Mouse (Mus musculus): ENCODE results near the gene Lmln. TPM values are rescaled to one million over a fixed set of nuclear protein-coding genes. Genes with fewer than 3 reads are reported as not detected.
A peak's percentile ranks its signal among the peaks of the same experiment; 100 is the strongest.
"Not testable (repeated sequence)": the region's sequence is repeated elsewhere in the genome, so short reads cannot be mapped to it uniquely, and the experiment has no call there.

Lmln gene
- total RNA-seq, 2 experiments from 2014 or later: 11.7 to 13.5 TPM

DNA sequence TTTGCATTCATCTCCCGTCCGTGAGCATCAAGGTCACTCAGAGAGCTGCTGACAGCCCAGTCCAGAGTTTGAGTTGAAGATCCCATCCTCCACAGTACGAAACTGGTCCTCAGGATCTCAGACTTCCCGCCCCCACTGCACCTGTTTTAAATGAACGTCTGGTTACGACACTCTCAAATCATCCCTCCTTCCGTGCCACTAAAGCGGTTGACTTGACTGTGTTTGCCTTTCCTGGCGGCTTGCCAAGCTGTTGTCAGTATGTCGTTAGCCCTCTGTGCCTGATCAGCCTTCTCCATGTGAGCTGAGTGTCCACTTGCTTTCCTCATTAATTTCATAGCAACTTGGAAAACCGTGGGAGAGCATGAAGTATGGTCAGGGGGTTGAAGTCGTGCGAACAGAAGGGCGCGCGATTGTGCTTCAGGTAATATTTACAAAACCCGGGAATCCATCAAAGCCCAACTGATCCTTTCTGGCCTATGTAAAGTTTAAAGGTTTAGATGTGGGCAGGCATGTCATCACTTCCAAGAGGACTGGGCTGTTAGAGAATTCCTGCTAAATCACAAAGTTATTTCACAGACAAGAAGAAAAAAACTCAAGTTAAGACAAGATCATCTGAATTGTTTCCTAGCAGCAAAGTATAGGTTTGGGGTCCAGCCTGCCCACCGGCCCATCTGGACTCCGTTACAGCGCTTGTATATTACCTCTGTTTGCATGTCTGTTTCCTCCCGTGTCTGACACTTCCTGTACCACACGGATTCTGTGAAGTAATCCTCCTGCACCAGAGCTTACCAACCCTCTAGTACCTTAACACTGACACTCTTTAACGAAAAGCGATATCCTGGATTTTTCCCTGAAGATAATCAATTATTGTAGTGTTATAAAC, 61.9 kb downstream of the Lmln start:
- DNase-seq (ENCODE audit: low spot score in 2 of 2): no peak
- intact Hi-C loops (cut with DNase I): no loop called here

DNA sequence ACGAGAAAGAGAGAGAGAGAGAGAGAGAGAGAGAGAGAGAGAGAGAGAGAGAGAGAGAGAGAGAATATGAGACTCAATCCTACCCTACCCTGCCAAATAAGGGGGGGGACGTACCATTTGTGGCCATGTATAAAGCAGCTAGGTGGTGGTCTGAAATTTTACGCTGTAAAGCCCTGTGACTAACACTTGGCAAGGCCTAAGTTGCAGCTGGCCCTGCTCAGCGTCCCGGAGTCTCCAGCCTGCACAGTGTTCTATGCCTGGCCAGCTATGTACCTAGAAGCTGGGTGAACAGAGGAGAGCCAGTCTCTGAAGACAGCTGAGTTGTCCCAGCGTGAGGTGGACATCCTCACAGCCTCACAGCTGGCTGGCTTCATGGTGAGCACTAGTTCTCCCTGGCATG, 64.7 kb downstream of the Lmln start:
- DNase-seq (ENCODE audit: low spot score in 2 of 2): no peak
- intact Hi-C loops (cut with DNase I): no loop called here

DNA sequence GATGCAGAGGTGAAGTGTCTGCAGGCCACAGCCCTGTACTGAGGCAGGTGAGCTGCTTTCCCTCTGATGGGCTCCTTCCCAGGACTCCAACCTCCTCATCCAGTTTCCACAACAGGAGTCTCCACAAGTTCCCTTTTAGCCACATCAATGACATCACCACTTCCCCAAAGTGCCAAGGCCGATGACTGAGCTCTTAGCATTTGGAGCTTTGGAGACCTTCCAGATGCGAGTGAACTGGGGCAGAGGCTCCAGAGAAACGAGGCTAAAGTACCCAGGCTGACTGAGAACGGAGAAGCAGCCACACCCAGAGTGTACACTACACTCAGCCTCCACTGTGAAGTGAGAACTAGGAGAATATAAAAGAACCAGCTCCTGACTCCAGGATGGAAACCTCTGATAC, 68.4 kb downstream of the Lmln start:
- intact Hi-C loops (cut with DNase I): no loop called here
- DNase-seq (ENCODE audit: low spot score in 2 of 2): peak in 1 of 2 experiments; percentile 28

DNA sequence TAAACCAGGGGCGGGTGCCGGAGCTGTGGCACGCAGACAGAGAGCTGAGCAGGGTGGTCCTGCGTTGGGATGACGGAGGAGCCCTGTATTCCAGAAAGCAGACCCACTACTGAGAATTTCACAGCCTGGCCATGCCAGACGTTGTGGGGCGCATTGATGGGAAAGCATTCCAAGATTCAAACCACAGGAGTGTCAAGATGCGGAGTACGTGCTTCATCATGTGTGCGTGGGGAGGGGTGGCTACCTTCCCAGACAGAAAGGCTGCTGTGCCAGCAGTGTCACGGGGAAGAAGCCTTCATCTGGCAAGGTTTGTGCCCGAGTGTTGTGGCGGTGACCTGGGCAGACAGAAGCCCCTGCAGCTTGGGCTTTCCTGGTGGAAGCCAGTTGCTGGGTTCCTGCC, 70.9 kb downstream of the Lmln start:
- peak in 1 of 2 experiments; percentile 31 for DNase-seq (ENCODE audit: low spot score in 2 of 2)
- intact Hi-C loops (cut with DNase I): no loop called here

DNA sequence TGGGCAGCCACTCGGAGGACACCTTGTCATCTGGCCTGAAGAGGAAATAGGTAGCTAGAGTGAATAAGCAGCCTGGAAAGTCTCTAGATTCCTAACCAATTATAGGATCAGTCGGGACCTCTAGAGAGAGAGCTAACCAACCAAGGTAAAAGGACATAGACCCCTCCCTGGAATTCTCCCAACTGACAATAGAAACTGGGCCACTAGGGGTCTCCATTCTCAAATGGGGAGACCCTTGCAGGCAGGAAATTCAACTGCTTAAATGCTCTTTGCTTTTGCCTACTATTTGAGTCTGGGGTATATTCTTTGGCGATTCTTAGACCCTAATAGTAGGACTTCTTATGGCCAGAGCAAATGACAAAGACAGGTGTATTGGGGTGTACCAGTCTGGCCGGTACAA, 72.8 kb downstream of the Lmln start:
- intact Hi-C loops (cut with DNase I): no loop called here
- no peak for DNase-seq (ENCODE audit: low spot score in 2 of 2)

DNA sequence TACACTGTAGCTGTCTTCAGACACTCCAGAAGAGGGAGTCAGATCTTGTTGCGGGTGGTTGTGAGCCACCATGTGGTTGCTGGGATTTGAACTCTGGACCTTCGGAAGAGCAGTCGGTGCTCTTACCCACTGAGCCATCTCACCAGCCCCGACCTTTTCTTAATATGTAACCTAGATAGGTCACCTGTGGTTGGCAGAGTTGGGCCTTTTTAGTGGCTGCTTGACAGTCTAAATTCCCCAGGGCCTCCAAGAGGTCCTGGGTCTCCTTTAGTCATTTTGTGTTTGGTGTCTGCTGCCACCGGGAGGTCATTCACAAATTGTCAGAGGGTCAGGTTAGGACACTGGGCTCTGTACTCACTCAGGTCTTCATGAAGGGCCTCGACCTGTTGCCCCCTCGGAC, 76.7 kb downstream of the Lmln start:
- intact Hi-C loops (cut with DNase I); DNase-seq (ENCODE audit: low spot score in 2 of 2): not testable (repeated sequence)

DNA sequence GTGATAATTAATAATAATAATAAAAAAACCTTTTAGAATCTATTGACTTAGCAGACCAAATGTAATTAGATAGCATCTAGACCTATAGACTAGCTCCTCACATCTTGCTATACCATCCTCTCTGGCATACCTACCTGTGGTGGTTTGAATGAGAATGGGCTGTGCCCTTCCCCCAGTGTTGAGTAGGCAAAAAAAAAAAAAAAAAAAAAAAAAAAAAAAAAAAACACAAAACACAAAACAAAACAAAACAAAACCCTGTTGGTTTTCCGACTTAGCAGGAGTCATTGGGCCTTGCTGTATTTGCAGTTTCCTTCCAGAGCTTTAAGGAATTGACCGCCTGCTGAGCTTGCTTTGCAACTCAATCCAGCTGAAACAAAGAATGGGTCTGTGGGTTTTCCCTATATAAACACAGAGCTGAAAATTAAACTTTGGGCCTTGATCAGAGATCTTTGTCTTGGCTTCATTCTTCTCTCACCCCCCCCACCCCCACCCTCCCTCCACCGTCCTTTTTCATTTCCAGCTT, 79.5 kb downstream of the Lmln start:
- DNase-seq (ENCODE audit: low spot score in 2 of 2): no peak

DNA sequence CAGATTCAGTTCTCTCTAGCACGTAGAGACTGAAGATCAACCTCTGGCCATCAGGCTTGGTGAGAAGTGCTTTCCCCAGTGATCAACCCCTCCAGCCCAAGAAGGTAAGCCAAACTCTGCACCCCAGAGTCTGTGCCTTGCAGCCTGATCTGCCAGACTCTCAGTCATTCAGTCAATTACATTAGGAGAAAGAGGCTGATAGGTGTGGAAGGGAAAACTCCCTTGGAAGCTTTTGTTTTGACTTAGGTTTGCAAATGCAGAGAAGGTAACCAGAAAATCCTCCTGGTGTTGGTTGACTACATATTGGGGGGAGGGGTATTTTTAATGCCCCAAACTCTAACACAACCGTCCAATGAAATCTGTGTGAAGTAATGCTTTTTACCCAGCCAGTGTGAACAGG, 81.1 kb downstream of the Lmln start:
- no peak for DNase-seq (ENCODE audit: low spot score in 2 of 2)
- intact Hi-C loops (cut with DNase I): no loop called here

More for the DNA sequence above, 79.5 kb downstream of the Lmln start:
- intact Hi-C loops (cut with DNase I): no loop called here

DNA sequence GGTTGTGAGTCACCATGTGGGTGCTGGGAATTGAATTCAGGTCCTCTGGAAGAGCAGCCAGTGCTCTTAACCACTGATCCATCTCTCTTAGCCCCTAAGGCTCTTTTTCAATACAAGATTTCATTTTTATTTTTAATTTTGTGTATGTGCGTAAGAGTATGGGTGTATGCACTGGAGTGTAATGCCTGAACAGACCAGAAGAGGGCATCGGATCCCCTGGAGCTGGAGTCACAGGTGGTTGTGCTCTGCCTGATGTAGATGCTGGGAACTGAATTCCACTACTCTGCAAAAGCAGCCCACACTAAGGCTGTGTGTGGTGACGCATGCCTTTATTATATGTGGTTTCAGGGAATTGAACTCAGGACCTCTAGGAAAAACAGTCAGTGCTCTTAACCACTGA, 83.9 kb downstream of the Lmln start:
- intact Hi-C loops (cut with DNase I): no loop called here
- no peak for DNase-seq (ENCODE audit: low spot score in 2 of 2)

DNA sequence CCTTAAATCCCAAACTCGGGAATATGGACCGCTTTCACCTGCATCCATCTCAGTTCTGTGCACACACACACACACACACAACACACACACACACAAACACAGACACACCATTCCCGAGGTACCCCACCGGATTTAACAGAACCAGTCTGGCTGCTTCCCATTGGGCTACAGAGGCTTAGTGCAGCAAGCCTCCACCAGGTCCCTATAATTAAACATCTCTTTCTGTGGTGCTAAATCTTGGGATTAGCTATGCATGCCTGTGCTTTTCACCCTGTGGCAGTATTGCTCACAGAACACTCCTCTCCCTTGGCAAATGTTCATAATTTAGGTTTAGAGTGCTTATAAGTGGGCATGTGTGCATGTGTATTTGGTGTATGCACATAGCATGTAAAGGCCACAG, 85.8 kb downstream of the Lmln start:
- intact Hi-C loops (cut with DNase I): no loop called here
- DNase-seq (ENCODE audit: low spot score in 2 of 2): no peak

DNA sequence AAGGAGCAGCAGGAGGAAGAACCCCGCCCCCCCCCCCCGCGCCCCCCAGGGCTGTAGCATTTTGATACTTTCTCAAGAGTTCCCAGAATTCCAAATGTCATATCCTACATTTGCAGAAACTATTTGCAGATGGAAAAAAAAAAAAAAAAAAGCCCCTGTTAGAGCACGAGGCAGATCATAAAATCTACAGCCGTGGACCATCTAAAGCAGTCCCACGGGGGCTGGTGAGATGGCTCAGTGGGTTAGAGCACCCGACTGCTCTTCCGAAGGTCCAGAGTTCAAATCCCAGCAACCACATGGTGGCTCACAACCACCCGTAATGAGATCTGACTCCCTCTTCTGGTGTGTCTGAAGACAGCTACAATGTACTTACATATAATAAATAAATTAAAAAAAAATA, 88.6 kb downstream of the Lmln start:
- intact Hi-C loops (cut with DNase I): loop anchor here (1.0 to 10.0 kb wide), 3 partner anchors 27 to 216 kb away; no protein-coding TSS in a partner anchor

DNA sequence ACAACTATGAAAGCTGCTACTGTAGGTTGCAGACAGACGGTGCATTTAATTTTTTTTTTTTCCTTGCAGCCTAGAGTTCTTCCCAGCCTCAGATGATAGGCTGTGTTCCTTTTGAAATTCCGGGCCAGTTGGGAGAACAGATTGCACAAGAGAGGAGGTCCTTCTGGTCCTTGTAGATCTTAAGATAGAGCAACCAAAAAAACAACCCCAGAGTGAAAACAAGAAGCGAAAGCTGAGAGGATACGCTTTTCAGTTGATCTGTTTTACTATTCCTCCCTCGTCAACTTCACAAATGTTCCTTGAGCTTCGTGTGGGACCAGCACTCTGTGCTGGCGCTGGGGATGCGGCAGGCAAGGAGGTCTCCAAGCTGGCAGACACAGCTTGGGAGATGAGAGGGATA, 89.2 kb downstream of the Lmln start:
- intact Hi-C loops (cut with DNase I): loop anchor here (1.0 to 10.0 kb wide), 3 partner anchors 27 to 217 kb away; no protein-coding TSS in a partner anchor
- peak; percentile 70 to 94 for DNase-seq (ENCODE audit: low spot score in 2 of 2)

More for the DNA sequence above, 88.6 kb downstream of the Lmln start:
- not testable (repeated sequence) for DNase-seq (ENCODE audit: low spot score in 2 of 2)

DNA sequence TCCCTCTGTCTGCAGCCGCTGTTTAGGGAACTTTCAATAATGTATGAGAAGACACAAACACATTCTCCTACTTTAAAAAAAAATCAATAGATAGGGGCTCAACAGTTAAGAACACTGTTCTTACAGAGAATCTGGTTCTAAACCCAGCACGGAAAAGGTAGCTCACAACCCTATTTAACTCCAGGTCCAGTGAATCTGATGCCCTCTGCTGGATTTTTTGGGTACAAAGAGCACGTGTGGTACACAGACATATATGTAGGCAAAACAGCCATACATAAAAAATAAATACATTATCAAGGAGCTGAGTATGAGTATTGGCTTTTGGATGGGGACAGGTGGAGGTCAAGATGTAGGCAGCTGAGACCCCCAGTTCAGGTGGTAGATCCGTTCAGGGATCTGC, 92.7 kb downstream of the Lmln start:
- intact Hi-C loops (cut with DNase I): loop anchor here (5.0 to 10.0 kb wide), 3 partner anchors 93 to 220 kb away; partner anchors contain the start of gene Lmln
- no peak for DNase-seq (ENCODE audit: low spot score in 2 of 2)

DNA sequence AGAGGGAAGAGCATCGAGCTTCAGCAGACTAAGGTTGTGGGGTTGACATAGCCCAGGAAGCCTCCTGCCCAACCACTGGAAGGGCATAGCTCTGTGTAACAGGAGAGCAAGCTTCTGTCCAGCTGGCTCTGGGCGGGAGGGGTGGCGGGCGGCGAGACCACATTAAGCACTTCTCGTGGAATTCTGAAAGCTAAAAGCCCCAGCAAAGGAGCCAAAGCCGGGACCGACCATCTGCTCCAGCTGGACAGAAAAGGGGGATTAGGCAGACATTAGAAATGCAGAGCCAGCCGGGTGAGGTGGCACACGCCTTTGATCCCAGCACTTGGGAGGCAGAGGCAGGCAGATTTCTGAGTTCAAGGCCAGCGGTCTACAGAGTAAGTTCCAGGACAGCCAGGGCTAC, 95.7 kb downstream of the Lmln start:
- DNase-seq (ENCODE audit: low spot score in 2 of 2): no peak
- intact Hi-C loops (cut with DNase I): loop anchor here (1.0 to 10.0 kb wide), 4 partner anchors 20 to 223 kb away; partner anchors contain the start of gene Lmln

DNA sequence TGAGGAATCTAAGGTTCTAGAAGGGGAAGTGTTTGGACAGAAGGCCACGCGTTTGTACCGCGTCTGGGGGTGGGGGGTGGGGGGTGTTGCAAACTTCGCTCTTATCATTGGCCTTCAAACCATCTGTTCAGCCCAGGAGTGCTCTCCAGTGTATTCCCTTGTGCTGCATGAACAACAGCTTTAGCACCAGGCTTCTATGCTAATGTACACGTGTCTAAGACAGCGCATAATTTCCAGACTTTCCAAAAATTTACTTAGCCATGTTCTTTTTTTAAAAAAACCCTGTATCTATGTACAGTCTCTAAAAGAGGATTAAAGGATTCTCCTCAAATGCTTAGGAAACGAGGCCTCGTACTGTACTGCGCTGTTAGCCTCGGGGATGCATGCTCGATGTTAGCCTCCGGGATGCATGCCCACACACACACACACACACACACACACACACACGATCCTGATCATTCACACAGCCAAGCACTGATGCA, 96.3 kb downstream of the Lmln start:
- intact Hi-C loops (cut with DNase I): loop anchor here (1.0 to 10.0 kb wide), 4 partner anchors 20 to 224 kb away; partner anchors contain the start of gene Lmln
- peak; percentile 16 to 77 for DNase-seq (ENCODE audit: low spot score in 2 of 2)

DNA sequence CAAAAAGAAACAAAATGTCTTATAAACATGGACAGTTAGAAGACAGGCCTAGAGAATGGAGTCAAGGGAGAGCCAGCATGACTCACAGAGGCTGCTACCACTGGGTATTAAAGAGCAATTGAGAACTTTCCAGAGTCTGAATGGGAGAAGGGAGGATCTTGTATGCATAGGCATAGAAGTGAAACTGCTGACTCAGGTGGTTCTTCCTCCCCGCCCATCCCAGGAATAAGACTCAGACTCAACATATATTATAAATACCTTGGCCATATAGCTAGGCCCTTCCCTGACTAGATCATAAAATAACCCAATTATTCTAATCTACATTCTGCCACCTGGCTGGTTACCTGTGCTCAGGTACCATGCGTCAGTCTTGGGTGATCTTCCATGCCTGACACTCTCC, 97.0 kb downstream of the Lmln start:
- intact Hi-C loops (cut with DNase I): loop anchor here (5.0 to 10.0 kb wide), 3 partner anchors 97 to 225 kb away; partner anchors contain the start of gene Lmln
- DNase-seq (ENCODE audit: low spot score in 2 of 2): no peak

DNA sequence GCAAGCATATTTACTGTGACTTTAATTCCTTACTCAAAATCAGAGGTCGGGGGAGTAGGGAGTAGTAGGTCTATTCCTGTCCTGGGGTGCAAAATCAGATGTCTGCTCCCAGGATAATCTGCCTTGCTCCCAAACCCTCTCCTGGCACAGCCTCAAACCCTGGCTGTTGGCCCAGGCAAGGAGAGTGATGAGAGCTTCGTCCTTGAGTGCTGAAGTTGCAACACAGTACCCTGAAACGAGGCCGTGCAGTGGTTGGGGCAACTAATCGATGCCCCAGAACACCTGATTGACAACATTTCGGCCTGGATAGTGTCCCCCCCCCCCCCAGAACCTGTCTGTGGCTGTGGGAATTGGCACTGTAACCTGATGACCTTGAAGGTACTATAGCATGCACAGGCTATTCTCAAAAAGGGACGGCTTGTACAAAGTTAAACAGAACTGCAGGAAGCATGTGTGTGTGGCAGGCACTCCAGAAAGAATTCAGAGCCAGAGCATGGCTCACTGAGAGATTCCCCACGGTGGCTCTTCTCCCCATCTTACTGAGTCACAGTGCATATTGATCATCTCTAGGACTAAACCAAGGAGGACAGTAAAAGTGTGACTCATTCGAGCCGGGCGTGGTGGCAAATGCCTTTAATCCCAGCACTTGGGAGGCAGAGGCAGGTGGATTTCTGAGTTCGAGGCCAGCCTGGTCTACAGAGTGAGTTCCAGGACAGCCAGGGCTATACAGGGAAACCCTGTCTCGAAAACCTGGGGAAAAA, 101.2 kb downstream of the Lmln start:
- DNase-seq (ENCODE audit: low spot score in 2 of 2): peak in 1 of 2 experiments; percentile 57
- intact Hi-C loops (cut with DNase I): no loop called here

DNA sequence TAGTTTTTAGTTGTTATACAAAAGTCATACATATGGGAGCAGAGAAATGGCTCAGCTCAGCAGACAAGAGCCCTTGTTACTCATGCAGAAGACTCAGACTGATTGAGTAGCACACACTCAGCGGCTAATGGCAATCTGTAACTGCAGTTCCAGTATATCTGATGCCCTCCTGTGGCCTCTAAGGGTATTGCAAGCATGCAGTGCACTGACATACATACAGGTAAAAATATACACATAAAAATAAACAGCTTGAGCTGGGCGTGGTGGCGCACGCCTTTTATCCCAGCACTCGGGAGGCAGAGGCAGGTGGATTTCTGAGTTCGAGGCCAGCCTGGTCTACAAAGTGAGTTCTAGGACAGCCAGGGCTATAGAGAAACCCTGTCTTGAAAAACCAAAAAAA, 104.0 kb downstream of the Lmln start:
- intact Hi-C loops (cut with DNase I); DNase-seq (ENCODE audit: low spot score in 2 of 2): not testable (repeated sequence)

DNA sequence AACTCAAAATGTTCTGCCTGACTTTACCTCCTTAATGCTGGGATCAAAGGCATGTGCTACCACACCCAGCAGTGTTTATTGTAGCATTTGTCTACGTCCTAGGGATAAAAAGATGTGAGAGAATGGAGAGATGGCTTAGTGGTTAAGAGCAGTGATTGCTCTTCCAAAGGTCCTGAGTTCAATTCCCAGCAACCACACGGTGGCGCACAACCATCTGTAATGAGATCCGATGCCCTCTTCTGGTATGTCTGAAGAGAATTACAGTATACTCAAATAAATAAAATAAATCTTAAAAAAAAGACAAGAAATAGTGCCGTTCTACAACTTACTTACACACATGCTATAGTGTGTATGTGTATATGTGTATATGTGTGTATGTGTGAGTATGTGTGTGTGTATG, 105.2 kb downstream of the Lmln start:
- intact Hi-C loops (cut with DNase I): no loop called here
- DNase-seq (ENCODE audit: low spot score in 2 of 2): no peak

DNA sequence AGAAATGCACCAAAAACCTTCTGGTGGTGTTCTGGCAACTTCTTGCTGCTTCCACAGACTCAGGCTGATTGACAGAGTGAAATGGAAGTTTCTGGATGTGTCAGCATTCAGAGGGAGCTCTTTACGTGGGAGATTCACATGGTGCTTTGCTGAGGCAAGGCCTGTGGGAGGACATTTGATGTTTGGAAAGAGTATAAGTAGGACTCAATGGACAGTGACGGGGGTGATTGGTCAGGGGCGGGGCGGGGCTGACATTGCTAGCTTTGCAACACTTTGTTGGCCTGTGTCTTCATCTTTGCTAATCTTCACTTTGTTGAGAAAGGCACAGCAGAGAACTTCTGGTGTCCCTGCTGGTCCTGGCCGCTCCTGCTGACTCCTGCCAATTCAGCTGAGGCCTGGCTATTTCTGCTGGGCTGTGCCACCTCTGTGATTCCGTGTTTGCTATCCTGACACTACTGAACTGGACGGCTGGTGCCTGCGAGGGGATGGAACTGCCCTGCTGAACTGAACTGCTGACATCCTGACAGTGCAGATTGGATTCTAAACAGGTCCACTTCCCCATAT, 107.2 kb downstream of the Lmln start:
- intact Hi-C loops (cut with DNase I): no loop called here
- no peak for DNase-seq (ENCODE audit: low spot score in 2 of 2)
